Mouse (Mus musculus): ENCODE measurements at regions not wholly inside any gene's neighbourhood (a gene's known extent, or its start where the extent isn't known, plus 50 kb on each side); places are given as distances from the start of the nearest gene placed in this dataset.

- TF ChIP-seq CTCF (IDR thresholded peaks at IDR 0.05; ENCODE audit: borderline replicate concordance, insufficient read depth, low read depth, low read length) (no peak), POLR2A (IDR thresholded peaks at IDR 0.05; ENCODE audit: borderline replicate concordance, insufficient read depth, low read length) (no peak)
Observed at GRCm38 (mm10) chr2:72644151-72644843, 168.3 kb downstream of the Cdca7 start.
